Mouse (Mus musculus) heart, postnatal 25 days (tissue): ENCODE measurements at regions not wholly inside any gene's neighbourhood (a gene's known extent, or its start where the extent isn't known, plus 50 kb on each side); places are given as distances from the start of the nearest gene placed in this dataset.

Experiments used
- DNase-seq: peaks from one replicate; pipeline ENCODE4 v3.0.0; 2022; ENCODE audit warnings: low spot score
- intact Hi-C: fragments of 180-260 bp; cut with DNase I; formaldehyde crosslinking; loops from one replicate; pipeline ENCODE4 v1.15.1; 2025

DNA sequence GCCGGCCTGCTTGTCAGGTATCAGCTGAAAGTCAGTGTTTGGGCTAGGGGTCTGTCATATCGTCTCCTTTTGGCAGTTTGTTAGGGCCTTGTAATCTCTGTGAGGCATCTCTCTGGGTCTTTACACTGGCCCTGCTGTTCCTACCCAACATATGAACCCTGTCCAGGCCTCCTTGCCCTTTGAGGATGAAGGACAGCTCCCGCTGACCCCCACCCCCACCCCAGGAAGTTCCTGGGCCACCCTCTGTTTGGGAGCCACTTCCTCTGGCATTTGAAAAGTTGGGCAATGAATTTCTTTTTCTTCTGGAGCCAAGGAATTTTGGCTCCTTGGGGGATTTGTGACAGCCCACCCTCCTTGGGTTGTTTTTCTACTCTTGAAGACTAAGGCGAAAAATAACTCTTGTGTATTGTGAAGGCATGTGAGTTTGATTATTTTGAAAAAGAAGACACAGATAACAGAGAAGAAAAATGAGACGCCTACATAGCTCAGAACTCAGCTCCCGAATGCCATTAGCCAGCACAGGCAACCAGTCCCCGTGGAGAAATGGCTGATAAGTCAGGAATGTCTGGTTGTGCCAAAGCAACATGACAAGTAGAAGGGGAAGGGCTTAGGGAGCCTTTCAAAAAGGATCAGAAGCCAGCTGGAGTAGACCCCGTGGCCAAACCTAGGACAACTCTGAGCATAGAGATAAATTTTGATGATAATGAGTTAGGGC is 249.5 kb downstream of the Gm49356 start:
- intact Hi-C loops, result no loop called here
- no peak for DNase-seq

DNA sequence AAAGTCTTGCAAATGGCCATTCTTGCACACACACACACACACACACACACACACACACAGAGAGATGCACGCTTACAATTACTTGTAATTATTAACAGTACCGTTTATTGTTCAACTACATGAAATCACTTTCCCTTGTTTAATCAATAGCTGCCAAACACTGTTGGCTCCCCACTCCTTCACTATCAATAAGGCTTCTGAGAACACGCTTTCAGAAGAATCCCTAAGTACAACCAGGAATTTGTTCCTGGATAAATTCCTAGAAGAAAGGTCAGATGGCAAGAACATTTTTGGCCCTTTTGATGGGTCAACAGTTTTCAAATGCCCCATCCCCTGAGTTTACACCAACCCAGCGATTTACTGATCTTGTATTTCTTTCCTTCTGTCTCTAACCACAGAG is 252.5 kb downstream of the Gm49356 start:
- no peak for DNase-seq
- intact Hi-C loops, result no loop called here

DNA sequence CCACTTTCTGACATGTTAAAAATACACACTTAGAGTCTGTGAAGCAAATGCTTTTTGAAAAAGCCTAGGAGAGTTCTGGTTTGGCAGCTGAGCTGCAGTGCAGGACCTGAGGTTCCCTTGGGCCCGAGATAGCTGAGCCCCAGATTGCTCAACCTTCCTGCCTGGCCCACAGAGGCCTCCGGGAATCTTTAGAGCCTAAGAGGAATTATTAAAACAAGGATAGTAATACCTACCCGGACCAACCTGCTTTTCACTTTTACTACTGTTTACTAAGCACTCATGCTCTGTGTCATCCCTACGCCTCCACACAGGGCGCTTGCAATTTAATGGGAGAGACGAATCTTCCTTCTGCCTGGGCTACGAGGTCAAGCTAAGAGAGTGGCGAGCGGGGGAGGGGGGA is 253.4 kb downstream of the Gm49356 start:
- no peak for DNase-seq
- intact Hi-C loops, result no loop called here

DNA sequence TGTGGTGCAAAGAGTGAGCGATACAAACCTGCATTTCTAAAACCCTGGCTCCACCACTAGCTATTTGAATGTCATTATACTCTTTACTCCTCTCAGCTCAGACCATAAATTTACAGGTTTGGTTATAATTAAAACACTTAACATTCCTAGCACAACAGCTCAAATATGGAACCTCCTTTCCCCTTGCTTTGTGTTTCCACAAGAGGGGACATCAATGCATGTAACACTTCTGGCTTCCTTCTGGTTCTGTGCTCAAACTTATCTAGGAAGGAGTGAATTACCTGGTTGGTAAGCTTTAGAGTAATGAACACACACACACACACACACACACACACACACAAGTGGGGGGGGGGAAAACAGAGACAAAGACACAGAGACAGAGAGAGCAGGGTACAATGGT is 254.8 kb downstream of the Gm49356 start:
- DNase-seq, result no peak
- intact Hi-C loops, result no loop called here

DNA sequence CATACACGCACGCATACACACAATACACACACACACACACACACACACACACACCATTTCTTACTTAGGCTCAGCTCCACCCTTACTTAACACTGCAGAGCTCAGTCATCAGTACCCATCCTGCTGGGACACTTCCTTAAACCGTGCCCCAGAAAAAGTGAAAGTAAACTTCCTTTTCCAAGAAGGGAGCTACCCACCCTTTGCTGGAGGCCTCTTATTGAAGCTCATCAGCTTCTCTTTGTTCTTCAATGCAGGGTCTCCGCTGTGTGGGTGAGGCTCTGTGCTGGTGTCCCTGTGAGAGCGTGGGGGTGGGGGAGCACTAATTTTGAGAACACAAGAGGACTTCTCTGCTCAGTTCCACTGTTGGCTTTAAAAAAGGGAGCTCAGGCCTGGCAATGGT is 256.6 kb downstream of the Gm49356 start:
- no peak for DNase-seq
- intact Hi-C loops, result no loop called here

DNA sequence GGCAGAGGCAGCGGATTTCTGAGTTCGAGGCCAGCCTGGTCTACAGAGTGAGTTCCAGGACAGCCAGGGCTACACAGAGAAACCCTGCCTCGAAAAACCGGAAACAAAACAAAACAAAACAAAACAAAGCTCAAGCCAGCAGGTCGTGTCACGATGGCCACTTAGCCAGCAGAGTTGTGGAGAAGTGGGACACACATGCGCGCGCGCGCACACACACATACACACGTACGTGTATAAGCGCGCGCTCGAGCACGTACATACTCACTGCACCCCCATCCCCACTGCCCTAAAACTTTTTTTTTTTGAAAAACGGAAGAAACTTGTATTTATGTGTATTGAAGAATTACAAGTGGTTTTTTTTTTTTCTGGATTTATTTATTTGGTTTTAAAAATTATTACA is 257.0 kb downstream of the Gm49356 start:
- no peak for DNase-seq
- intact Hi-C loops, result no loop called here

DNA sequence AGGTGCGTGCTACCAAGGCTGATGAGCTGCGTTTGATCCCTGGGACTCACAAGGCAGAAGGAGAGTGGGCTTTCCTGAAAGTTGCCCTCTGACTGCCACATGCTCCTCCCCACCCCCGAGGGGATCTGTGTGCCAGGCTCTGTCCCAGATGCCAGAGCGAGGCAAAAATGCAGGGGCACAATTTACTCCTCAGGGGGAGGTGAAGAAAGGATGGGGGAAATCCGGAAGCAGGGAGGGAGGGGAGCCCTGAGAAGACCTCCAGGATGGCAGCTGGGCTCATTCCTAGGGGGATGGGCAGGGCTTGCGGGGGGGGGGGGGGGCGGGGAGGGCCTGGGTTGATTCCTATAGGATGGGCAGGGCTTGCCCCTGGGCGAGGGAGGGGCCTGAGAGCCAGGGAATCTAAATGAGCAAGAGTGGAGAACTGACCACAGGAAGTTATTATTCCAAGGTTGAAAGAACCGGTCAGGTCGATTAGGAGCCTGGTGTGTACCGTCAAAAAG is 257.5 kb downstream of the Gm49356 start:
- DNase-seq, result no peak
- intact Hi-C loops, result no loop called here

DNA sequence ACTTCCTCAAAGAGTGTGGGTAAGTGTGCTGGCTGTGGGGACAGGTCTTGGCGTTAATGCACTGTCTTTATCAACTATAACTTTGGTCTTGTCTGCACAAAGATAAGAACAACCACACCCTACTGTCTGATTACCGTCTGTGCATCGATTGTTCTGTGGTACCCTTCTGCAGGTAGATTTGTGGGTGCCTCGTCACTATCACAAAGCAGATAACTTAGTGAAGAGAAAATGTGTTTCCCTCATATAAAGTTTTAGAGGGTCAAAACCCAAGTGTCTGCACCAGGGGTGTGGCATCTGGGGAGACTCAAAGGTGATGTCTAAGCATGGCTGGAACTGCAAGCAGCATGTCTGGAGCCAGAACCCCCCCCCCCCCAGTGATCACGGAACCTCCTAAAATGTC is 259.4 kb downstream of the Gm49356 start:
- no peak for DNase-seq
- intact Hi-C loops, result no loop called here

DNA sequence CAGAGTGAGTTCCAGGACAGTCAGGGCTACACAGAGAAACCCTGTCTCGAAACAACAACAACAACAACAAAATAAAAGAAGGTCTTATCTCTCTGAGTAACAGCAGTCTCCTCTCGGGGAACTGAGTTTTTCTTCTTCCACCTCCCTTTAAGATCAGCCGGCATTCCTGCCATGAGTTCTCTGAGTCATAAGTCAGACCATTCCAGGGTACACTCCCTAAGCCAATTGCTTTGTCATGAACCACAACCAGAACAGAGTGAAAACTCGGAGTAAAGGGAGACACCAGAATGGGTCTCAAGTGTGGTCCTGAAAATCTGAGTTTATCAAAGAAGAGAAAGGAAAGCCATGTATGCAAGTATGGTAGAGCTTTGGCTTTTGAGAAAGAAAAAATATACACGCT is 262.4 kb downstream of the Gm49356 start:
- intact Hi-C loops, result no loop called here
- no peak for DNase-seq

DNA sequence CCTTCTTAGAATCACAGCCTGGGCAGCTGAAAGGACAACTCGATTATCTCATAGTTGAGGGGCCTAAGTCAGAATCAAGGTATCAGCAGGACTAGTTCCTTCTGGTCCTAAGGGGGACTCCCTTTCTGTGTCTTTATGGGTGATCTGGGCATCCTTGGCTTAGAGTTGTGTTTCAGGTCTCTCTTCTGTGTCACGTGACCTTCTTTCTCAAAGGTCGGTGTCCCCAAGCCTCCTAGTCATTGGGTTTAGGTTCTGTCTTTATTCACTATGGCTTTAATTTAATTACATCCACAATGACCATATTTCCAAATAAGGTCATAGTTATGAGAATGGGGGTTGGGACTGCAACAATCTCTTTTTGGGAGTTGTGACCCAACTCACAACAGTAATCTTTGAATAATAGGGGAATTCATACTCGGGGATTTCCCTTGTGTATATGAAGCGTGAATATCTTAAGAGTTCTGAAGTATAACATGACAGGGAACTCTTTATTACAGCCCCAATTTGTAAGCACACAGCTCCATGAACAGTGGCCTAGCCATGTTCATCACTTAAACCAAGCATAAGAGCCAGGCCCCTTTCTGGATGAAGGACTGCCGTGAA is 263.8 kb downstream of the Gm49356 start:
- no peak for DNase-seq
- intact Hi-C loops, result no loop called here

DNA sequence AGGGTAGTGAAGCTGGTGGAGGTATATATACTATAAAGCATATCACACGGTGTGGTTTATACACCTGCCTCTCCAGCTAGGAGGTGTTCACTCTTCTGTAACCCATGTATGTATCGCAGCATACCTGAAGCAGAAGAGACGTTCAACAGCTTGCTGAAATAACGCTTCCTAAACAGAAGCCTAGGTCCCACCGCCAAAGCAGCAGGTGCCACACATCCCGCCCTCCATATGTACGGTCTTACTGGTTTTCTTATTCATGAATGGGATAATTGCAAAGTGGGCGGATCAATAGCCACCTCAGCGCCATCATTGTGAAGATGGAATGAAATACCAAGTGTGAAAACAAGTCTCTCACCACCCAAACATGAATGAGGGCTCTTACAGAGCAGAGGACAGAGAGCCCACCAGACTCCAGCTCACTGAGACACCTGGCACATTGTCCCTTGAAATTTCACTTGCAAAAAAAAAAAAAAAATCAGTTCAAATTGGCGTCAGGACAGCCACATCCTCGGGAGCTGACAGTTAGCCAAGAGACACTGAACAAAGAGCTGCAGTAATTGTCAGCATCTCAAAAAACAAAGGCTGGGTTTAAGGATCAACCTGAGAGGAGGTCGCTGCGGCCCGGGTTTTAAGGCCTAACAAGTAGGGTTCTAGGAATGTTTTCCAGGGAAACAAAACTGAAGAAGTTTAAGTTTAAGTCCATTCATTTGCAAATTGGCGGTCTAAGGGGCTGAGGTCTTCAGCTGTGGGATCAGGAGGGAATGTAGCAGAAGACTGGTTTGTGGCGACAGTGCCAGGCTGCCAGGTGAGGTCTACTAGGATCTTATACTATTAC is 264.5 kb downstream of the Gm49356 start:
- no peak for DNase-seq
- intact Hi-C loops, result no loop called here

DNA sequence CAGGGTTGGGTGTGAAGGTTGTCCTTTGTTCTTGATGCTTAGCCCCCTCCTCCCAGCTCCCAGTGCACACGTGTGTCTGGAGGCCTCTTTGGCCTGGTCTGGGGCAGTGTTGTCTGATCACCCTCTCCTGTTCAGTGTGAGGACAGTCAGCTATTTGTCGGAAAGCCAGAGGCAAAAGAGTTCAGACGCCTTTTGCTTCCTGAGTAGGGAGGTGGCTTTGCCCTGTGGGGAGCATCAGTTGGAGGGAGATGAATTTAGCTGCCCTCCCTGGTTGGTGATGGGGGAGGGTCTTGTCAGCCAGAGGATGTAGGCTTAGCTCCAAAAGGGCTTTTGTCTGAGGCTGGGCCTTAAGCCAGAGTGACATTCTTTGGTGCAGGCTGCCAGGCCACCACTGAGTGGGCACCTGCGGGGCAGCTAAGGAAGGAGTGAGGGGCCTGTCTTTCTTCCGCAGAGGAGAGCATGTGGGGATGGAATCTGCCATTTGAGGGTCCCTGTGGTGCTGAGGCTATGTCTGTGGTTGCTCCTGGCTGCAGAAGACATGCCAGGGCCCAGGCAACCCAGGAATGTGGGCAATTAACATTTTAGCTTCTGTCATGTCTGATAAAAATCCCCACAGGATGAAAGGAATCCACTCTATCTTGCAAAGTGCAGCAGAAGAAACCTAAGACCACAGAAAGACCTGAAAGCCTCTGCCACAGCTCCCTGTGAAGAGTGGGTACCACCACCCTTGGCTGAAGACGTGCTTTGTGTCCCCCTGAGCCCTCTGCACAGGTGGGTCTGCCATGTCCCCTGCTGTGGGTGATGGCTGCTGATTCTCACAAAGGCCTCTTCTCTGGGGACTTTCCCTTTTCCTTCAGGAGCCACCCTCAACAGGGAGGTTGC is 265.6 kb downstream of the Gm49356 start:
- intact Hi-C loops, result no loop called here
- no peak for DNase-seq

DNA sequence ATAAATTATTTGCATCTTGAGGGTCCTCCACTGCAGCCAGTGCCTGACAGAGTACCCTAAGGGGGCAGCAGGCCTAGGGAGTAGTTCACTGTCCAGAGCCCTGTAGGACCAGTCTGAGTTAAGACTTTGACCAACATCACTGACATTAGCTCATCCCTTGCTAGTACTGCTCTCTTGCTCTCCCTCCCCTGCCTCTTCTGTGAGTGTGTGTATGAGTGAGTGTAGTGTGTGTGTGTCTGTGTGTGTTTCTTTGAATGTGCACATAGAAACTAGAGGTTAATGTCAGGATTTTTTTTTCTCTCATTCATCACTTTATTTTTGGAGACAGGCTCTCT is 266.2 kb downstream of the Gm49356 start:
- DNase-seq, result no peak
- intact Hi-C loops, result no loop called here

DNA sequence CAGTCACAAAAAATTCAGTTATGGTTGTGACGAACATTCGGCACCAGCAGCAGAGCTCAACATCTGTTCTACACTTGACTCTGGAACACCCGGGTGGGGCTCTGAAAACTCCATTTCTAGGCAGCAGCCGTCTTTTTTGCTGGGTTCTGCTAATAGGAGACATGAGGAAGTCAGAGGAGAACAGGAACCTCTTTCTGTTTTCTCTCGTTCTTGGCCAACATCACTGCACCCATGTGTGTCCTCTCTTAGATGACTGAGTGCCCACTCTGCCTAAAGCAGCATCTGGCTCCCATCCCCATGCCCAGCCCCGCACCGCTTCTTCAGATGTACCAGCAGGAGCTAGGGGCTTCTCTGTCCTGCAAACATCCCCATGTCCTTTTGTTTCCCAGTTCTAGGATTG is 267.2 kb downstream of the Gm49356 start:
- intact Hi-C loops, result no loop called here
- DNase-seq, result no peak

DNA sequence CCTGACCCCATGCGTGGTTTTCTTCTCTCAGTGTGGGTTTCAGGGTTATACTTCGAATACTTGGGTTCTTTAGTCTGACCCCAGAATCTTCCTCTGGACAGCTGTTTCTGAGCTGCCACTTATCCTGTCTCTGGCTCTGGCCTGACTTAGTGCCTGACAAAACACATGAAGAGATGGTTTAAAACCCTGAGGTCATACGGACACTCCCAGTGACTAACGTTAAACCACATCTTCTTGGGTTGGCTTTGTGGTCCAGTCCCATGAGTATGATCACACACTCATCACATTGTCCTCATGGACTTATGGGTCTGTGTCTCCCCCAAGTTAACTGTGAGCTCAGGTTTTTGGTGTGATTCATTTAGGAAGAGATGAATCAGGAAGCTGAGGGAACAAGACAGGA is 269.7 kb downstream of the Gm49356 start:
- intact Hi-C loops, result no loop called here

DNA sequence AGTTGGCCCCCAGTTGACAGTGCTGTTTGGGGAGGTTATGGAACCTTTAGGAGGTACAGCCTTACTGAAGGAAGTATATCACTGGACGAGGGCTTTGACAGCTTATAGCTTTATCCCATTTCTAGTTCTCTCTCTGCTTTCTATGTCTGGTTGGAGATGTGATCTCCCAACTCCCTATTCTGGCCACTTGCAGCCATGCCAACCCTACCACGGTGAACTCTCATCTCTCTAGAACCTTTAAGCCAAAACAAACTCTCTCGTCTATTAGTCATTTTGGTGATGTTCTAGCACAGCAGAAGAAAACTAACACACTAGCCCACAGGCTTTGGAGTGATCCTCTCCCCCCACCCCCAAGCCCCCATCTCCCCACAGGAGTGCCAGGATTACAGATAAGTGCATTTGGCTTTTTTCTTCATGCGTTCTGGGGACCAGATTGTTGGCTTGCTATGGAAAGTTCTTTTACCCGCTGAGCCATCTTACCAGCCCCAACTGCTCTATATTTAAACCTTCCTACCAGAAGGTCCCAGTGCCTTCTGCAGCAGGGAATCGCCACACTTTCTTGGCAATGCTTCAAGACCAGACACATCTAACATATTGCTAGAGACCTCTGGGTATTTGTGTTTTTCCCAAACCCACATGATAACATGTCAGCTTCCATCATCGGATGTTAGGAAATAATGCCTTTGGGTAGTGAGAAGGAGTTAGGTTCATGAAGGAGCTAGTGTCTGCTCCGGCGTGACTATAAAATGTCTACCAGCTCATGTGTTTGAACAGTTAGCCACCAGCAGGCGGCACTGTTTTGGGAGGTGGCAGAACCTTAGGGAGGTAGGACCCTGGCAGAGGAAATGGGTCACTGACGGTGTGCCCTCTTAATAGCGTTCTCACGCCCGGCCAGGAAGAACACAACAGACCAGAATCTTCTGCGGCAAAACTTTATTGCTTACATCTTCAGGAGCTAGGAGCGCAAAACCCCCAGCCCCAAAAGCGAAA is 272.1 kb downstream of the Gm49356 start:
- intact Hi-C loops, result no loop called here
- DNase-seq, result no peak

More for the DNA sequence above, 269.7 kb downstream of the Gm49356 start:
- no peak for DNase-seq

DNA sequence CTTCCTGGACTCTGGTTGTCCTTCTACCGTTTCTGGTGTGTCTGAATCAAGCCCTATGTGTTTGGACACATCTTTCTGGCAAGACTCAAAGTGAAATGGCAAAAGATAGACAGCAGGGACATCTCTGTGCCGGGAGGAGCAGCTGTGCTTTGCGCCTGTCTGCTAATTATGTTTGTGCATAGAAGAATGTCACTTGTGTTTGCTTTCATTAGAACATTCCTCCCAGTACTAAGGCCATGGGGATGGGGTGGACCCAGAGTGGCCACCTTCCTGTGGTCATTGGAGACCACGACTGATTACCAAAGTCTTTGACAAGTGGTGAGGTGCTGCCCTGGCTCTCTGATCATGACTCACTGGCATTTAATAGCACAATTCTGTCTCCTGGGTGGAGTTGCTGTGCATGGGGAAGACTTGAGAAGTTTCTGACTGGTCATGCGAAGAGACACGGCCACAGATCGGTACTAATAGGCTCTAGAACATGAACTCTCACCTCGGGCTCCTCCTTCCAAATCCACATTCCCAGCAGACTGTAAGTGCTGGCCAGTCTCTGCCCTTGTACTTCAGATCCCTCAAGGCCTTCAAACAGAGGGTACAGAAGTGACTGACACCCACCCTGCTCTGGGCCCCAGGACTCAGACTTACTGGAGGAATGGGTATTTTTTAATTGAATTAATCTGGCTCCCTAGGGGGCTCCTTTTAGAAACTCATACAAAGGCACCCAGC is 279.0 kb downstream of the Gm49356 start:
- intact Hi-C loops, result no loop called here
- DNase-seq, result no peak

DNA sequence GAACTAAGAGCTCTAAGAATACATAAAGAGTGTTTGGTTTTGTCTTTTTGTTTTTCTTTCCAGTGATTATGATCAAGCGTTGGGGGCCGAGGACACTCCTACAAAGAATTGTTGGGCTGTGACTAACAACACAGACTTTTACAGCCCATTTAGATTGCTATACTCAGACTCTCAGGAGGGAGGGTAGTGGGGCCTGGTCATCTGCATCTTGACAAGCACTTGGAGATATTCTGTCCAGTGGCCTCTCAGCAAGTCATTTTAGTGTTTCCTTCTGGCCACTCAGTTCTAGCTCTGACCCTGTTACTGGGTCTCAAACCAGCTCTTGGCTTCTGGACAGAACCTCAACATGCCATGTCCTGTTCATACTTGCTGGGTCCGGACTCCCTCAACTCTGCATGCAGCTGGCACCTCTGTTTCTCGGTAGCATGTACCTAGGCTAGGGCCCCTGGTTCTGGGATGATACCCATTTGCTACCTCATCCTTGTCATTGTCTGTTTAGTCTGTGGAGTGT is 279.6 kb downstream of the Gm49356 start:
- intact Hi-C loops, result no loop called here
- no peak for DNase-seq
